20 mouse cellular contexts compared by ENCODE assay signal in the genomic region with DNA sequence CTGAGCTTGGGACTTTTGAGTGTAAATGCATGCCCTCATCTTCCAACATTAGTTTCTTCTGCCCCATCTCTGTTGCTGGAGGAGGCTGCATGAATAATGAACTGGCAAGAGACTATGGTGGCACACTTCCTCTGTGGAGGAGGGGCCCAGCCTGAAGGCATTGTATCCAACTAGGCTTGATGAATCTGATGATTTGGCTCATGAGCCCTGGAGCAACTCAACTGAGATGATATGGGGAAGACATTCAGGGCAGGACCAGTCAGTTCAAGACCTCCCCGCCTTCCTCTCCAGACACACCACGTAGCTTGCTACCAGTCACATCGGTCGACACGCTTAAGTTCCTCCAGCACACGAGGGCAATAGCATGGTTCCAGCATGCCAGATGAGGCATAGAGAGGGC. TPM values are rescaled to one million over a fixed set of nuclear protein-coding genes. Genes with fewer than 3 reads are reported as not detected.
"Had no signal": no experiment of that assay in that cellular context is flagged by ENCODE, and none has a peak within 500 bp of the region (broad histone marks: within the 10 kb centered on the region; RNA-seq: fewer than 3 reads in every experiment).

No protein-coding gene starts in this region.

- H3K27ac ChIP-seq: left cerebral cortex, adult 2 months; liver, embryonic 13.5 days; midbrain, embryonic 10.5 days; midbrain, embryonic 13.5 days; neural tube, embryonic 13.5 days; stomach, embryonic 15.5 days had no signal

- ATAC-seq: midbrain, embryonic 13.5 days; midbrain, embryonic 16.5 days had no signal

- H3K9me3 ChIP-seq: liver, embryonic 13.5 days; midbrain, embryonic 10.5 days; midbrain, embryonic 13.5 days; neural tube, embryonic 13.5 days; stomach, embryonic 15.5 days had no signal

- H3K27me3 ChIP-seq: liver, embryonic 13.5 days; midbrain, embryonic 13.5 days; neural tube, embryonic 13.5 days; stomach, embryonic 15.5 days had no signal

- H3K9ac ChIP-seq: liver, embryonic 13.5 days; midbrain, embryonic 13.5 days; neural tube, embryonic 13.5 days; stomach, embryonic 15.5 days had no signal

- DNase-seq: kidney, adult 2 months; kidney, postnatal 10 days; kidney, postnatal 36 days; layer of hippocampus, postnatal 36 days; liver, embryonic 13.5 days; lung, adult 2 months; lung, postnatal 14 days; lung, postnatal 4 days; retina, postnatal 1 day; spleen, adult 18-20 months; thymus, postnatal 25 days had no signal

- H3K4me2 ChIP-seq: liver, embryonic 13.5 days; midbrain, embryonic 13.5 days; neural tube, embryonic 13.5 days; stomach, embryonic 15.5 days had no signal

- H3K4me3 ChIP-seq: left cerebral cortex, adult 2 months; liver, embryonic 13.5 days; midbrain, embryonic 10.5 days; midbrain, embryonic 13.5 days; myocyte; neural tube, embryonic 13.5 days; stomach, embryonic 15.5 days had no signal

- H3K4me1 ChIP-seq: liver, embryonic 13.5 days; midbrain, embryonic 10.5 days; midbrain, embryonic 13.5 days; neural tube, embryonic 13.5 days; stomach, embryonic 15.5 days had no signal

- H3K36me3 ChIP-seq: liver, embryonic 13.5 days; midbrain, embryonic 10.5 days; midbrain, embryonic 13.5 days; neural tube, embryonic 13.5 days; stomach, embryonic 15.5 days had no signal

RNA-seq across cellular contexts. Expression of gene Nfib, which starts 22.0 kb away (rescaled TPM):
- total RNA-seq: megakaryocyte progenitor cell, adult 5-6 weeks; neutrophil, adult 5-6 weeks had no signal
